Mouse (Mus musculus): Measurements from ENCODE around the gene Ube2h.

GRCm38 (mm10) chr6:30284177-30284576, 20.2 kb downstream of the Ube2h start:
- TF ChIP-seq GATA1 (IDR thresholded peaks at IDR 0.05; ENCODE audit: low read length) (no peak), TAL1 (IDR thresholded peaks at IDR 0.05; ENCODE audit: low read length) (no peak)
